Mouse (Mus musculus): ENCODE measurements at regions not wholly inside any gene's neighbourhood (a gene's known extent, or its start where the extent isn't known, plus 50 kb on each side); places are given as distances from the start of the nearest gene placed in this dataset.

GRCm38 (mm10) chr3:102610970-102611369 is 123.4 kb upstream of the Tspan2 start:
- Histone ChIP-seq H3K27me3 (ENCODE audit: control insufficient read depth, insufficient read depth, low read length) (no peaks in the 10 kb centered on the region), H3K27ac (ENCODE audit: low read length) (no peak overlapping the region)

GRCm38 (mm10) chr3:102611398-102612366 is 122.6 kb upstream of the Tspan2 start:
- no peak overlapping the region for H3K4me3 ChIP-seq (replicated peaks; ENCODE audit: low read length)
- ATAC-seq (ENCODE audit: insufficient read depth, low FRiP score) = no peak
- no peaks in the 10 kb centered on the region for H3K36me3 ChIP-seq (ENCODE audit: control insufficient read depth, insufficient read depth, low read length)
- no peaks in the 10 kb centered on the region for H3K9me3 ChIP-seq (replicated peaks; ENCODE audit: control insufficient read depth, low read length)
- H3K27ac ChIP-seq (ENCODE audit: low read length) = no peak overlapping the region
- no peak overlapping the region for H3K4me2 ChIP-seq (ENCODE audit: low read depth, low read length)
- H3K4me1 ChIP-seq (ENCODE audit: control insufficient read depth, insufficient read depth, low read length) = 0 out of 2 replicates have a peak, but pooled peaks cover 3% of the 10 kb centered on the region
- 51% methylated on average over 18 of the region's 18 CpGs for WGBS
- no peaks in the 10 kb centered on the region for H3K27me3 ChIP-seq (ENCODE audit: control insufficient read depth, insufficient read depth, low read length)
- H3K9ac ChIP-seq (ENCODE audit: low read length) = no peak overlapping the region

More at GRCm38 (mm10) chr3:102610970-102611369, 123.4 kb upstream of the Tspan2 start:
- WGBS = 60% methylated on average over 5 of the region's 5 CpGs
- no peak overlapping the region for H3K9ac ChIP-seq (ENCODE audit: low read length)
- no peaks in the 10 kb centered on the region for H3K36me3 ChIP-seq (ENCODE audit: control insufficient read depth, insufficient read depth, low read length)
- no peak overlapping the region for H3K4me2 ChIP-seq (ENCODE audit: low read depth, low read length)
- no peak for ATAC-seq (ENCODE audit: insufficient read depth, low FRiP score)
- no peaks in the 10 kb centered on the region for H3K4me1 ChIP-seq (ENCODE audit: control insufficient read depth, insufficient read depth, low read length)
- no peaks in the 10 kb centered on the region for H3K9me3 ChIP-seq (replicated peaks; ENCODE audit: control insufficient read depth, low read length)
- no peak overlapping the region for H3K4me3 ChIP-seq (replicated peaks; ENCODE audit: low read length)

GRCm38 (mm10) chr3:102619666-102620377 is 114.5 kb upstream of the Tspan2 start:
- no peak overlapping the region for H3K4me2 ChIP-seq (ENCODE audit: low read depth, low read length)
- H3K27me3 ChIP-seq (ENCODE audit: control insufficient read depth, insufficient read depth, low read length) = no peaks in the 10 kb centered on the region
- WGBS = 71% methylated on average over 8 of the region's 8 CpGs
- 0 out of 2 replicates have a peak, but pooled peaks cover 3% of the 10 kb centered on the region for H3K4me1 ChIP-seq (ENCODE audit: control insufficient read depth, insufficient read depth, low read length)
- H3K9ac ChIP-seq (ENCODE audit: low read length) = no peak overlapping the region
- H3K9me3 ChIP-seq (replicated peaks; ENCODE audit: control insufficient read depth, low read length) = no peaks in the 10 kb centered on the region
- no peak for ATAC-seq (ENCODE audit: insufficient read depth, low FRiP score)
- H3K36me3 ChIP-seq (ENCODE audit: control insufficient read depth, insufficient read depth, low read length) = no peaks in the 10 kb centered on the region
- H3K27ac ChIP-seq (ENCODE audit: low read length) = no peak overlapping the region
- H3K4me3 ChIP-seq (replicated peaks; ENCODE audit: low read length) = no peak overlapping the region

GRCm38 (mm10) chr3:102636076-102636475 is 98.3 kb upstream of the Tspan2 start:
- peaks cover 5% of the 10 kb centered on the region; the same call in 1 of the 2 replicates for H3K4me1 ChIP-seq (ENCODE audit: control insufficient read depth, insufficient read depth, low read length)
- 27% methylated on average over 4 of the region's 4 CpGs for WGBS
- no peaks in the 10 kb centered on the region for H3K36me3 ChIP-seq (ENCODE audit: control insufficient read depth, insufficient read depth, low read length)
- H3K9me3 ChIP-seq (replicated peaks; ENCODE audit: control insufficient read depth, low read length) = no peaks in the 10 kb centered on the region
- peak; percentile 87 for ATAC-seq (ENCODE audit: insufficient read depth, low FRiP score)
- H3K27ac ChIP-seq (ENCODE audit: low read length) = no peak overlapping the region
- no peak overlapping the region for H3K9ac ChIP-seq (ENCODE audit: low read length)
- no peaks in the 10 kb centered on the region for H3K27me3 ChIP-seq (ENCODE audit: control insufficient read depth, insufficient read depth, low read length)
- no peak overlapping the region for H3K4me2 ChIP-seq (ENCODE audit: low read depth, low read length)
- no peak overlapping the region for H3K4me3 ChIP-seq (replicated peaks; ENCODE audit: low read length)

- H3K9ac ChIP-seq (ENCODE audit: low read length) = no peak overlapping the region
- WGBS = 45% methylated on average over 4 of the region's 4 CpGs
- peak; percentile 32; the same call in 1 of the 2 replicates for ATAC-seq (ENCODE audit: insufficient read depth, low FRiP score)
- no peak overlapping the region for H3K4me2 ChIP-seq (ENCODE audit: low read depth, low read length)
- no peak overlapping the region for H3K4me3 ChIP-seq (replicated peaks; ENCODE audit: low read length)
- H3K27me3 ChIP-seq (ENCODE audit: control insufficient read depth, insufficient read depth, low read length) = no peaks in the 10 kb centered on the region
- no peaks in the 10 kb centered on the region for H3K9me3 ChIP-seq (replicated peaks; ENCODE audit: control insufficient read depth, low read length)
- H3K27ac ChIP-seq (ENCODE audit: low read length) = no peak overlapping the region
- no peaks in the 10 kb centered on the region for H3K36me3 ChIP-seq (ENCODE audit: control insufficient read depth, insufficient read depth, low read length)
- H3K4me1 ChIP-seq (ENCODE audit: control insufficient read depth, insufficient read depth, low read length) = peaks cover 5% of the 10 kb centered on the region; the same call in 1 of the 2 replicates
Measured at GRCm38 (mm10) chr3:102636674-102637073, 97.7 kb upstream of the Tspan2 start.

- Histone ChIP-seq H3K4me2 (ENCODE audit: low read depth, low read length) (no peak overlapping the region), H3K9me3 (replicated peaks; ENCODE audit: control insufficient read depth, low read length) (no peaks in the 10 kb centered on the region), H3K9ac (ENCODE audit: low read length) (no peak overlapping the region), H3K4me3 (replicated peaks; ENCODE audit: low read length) (no peak overlapping the region), H3K4me1 (ENCODE audit: control insufficient read depth, insufficient read depth, low read length) (no peaks in the 10 kb centered on the region), H3K27me3 (ENCODE audit: control insufficient read depth, insufficient read depth, low read length) (no peaks in the 10 kb centered on the region), H3K36me3 (ENCODE audit: control insufficient read depth, insufficient read depth, low read length) (no peaks in the 10 kb centered on the region), H3K27ac (ENCODE audit: low read length) (no peak overlapping the region)
- no peak for ATAC-seq (ENCODE audit: insufficient read depth, low FRiP score)
- 77% methylated on average over 11 of the region's 11 CpGs for WGBS
Measured at GRCm38 (mm10) chr3:102644276-102644940, 89.9 kb upstream of the Tspan2 start.

GRCm38 (mm10) chr3:102648450-102648849 is 85.9 kb upstream of the Tspan2 start:
- no peak overlapping the region for H3K27ac ChIP-seq (ENCODE audit: low read length)
- no peak overlapping the region for H3K9ac ChIP-seq (ENCODE audit: low read length)
- no peak overlapping the region for H3K4me3 ChIP-seq (replicated peaks; ENCODE audit: low read length)
- whole genome bisulfite sequencing = 47% methylated on average over 4 of the region's 4 CpGs
- no peaks in the 10 kb centered on the region for H3K27me3 ChIP-seq (ENCODE audit: control insufficient read depth, insufficient read depth, low read length)
- H3K4me1 ChIP-seq (ENCODE audit: control insufficient read depth, insufficient read depth, low read length) = no peaks in the 10 kb centered on the region
- no peak for ATAC-seq (ENCODE audit: insufficient read depth, low FRiP score)
- no peaks in the 10 kb centered on the region for H3K9me3 ChIP-seq (replicated peaks; ENCODE audit: control insufficient read depth, low read length)
- H3K4me2 ChIP-seq (ENCODE audit: low read depth, low read length) = no peak overlapping the region
- no peaks in the 10 kb centered on the region for H3K36me3 ChIP-seq (ENCODE audit: control insufficient read depth, insufficient read depth, low read length)

- no peak overlapping the region for H3K4me3 ChIP-seq (replicated peaks; ENCODE audit: low read length)
- no peaks in the 10 kb centered on the region for H3K4me1 ChIP-seq (ENCODE audit: control insufficient read depth, insufficient read depth, low read length)
- no peak overlapping the region for H3K27ac ChIP-seq (ENCODE audit: low read length)
- H3K9me3 ChIP-seq (replicated peaks; ENCODE audit: control insufficient read depth, low read length) = no peaks in the 10 kb centered on the region
- no peak overlapping the region for H3K9ac ChIP-seq (ENCODE audit: low read length)
- no peak for ATAC-seq (ENCODE audit: insufficient read depth, low FRiP score)
- H3K4me2 ChIP-seq (ENCODE audit: low read depth, low read length) = no peak overlapping the region
- WGBS = 85% methylated on average over 10 of the region's 10 CpGs
- H3K27me3 ChIP-seq (ENCODE audit: control insufficient read depth, insufficient read depth, low read length) = no peaks in the 10 kb centered on the region
- no peaks in the 10 kb centered on the region for H3K36me3 ChIP-seq (ENCODE audit: control insufficient read depth, insufficient read depth, low read length)
Measured at GRCm38 (mm10) chr3:102654962-102655361, 79.4 kb upstream of the Tspan2 start.
